Mouse (Mus musculus): ENCODE results near the gene Aldh6a1. TPM values are rescaled to one million over a fixed set of nuclear protein-coding genes. Genes with fewer than 3 reads are reported as not detected.

The Aldh6a1 gene
- polyA plus RNA-seq, 1 experiment from 2014 or later = 48.2 TPM

GRCm38 (mm10) chr12:84392681-84393080, 58.1 kb downstream of the Aldh6a1 start:
- Histone ChIP-seq H3K4me3 (replicated peaks; ENCODE audit: low read length) (no peak overlapping the region), H3K27me3 (ENCODE audit: control insufficient read depth, insufficient read depth, low read length) (no peaks in the 10 kb centered on the region), H3K36me3 (ENCODE audit: control insufficient read depth, insufficient read depth, low read length) (no peaks in the 10 kb centered on the region), H3K9ac (ENCODE audit: low read length) (no peak overlapping the region), H3K27ac (ENCODE audit: low read length) (no peak overlapping the region), H3K4me1 (ENCODE audit: control insufficient read depth, insufficient read depth, low read length) (no peaks in the 10 kb centered on the region), H3K4me2 (ENCODE audit: low read depth, low read length) (no peak overlapping the region), H3K9me3 (replicated peaks; ENCODE audit: control insufficient read depth, low read length) (no peaks in the 10 kb centered on the region)
- no peak for ATAC-seq (ENCODE audit: insufficient read depth, low FRiP score)
- WGBS = 90% methylated on average over 4 of the region's 4 CpGs

- H3K27ac ChIP-seq (ENCODE audit: low read length) = no peak overlapping the region
- no peak for ATAC-seq (ENCODE audit: insufficient read depth, low FRiP score)
- H3K4me2 ChIP-seq (ENCODE audit: low read depth, low read length) = no peak overlapping the region
- no peaks in the 10 kb centered on the region for H3K4me1 ChIP-seq (ENCODE audit: control insufficient read depth, insufficient read depth, low read length)
- no peak overlapping the region for H3K4me3 ChIP-seq (replicated peaks; ENCODE audit: low read length)
- 82% methylated on average over 6 of the region's 6 CpGs for WGBS
- no peaks in the 10 kb centered on the region for H3K27me3 ChIP-seq (ENCODE audit: control insufficient read depth, insufficient read depth, low read length)
- H3K9ac ChIP-seq (ENCODE audit: low read length) = no peak overlapping the region
- no peaks in the 10 kb centered on the region for H3K36me3 ChIP-seq (ENCODE audit: control insufficient read depth, insufficient read depth, low read length)
- no peaks in the 10 kb centered on the region for H3K9me3 ChIP-seq (replicated peaks; ENCODE audit: control insufficient read depth, low read length)
These were observed 60.5 kb downstream of the Aldh6a1 start for GRCm38 (mm10) chr12:84390336-84390735.

- no peaks in the 10 kb centered on the region for H3K9me3 ChIP-seq (replicated peaks; ENCODE audit: control insufficient read depth, low read length)
- no peaks in the 10 kb centered on the region for H3K36me3 ChIP-seq (ENCODE audit: control insufficient read depth, insufficient read depth, low read length)
- no peak overlapping the region for H3K27ac ChIP-seq (ENCODE audit: low read length)
- H3K4me1 ChIP-seq (ENCODE audit: control insufficient read depth, insufficient read depth, low read length) = no peaks in the 10 kb centered on the region
- H3K9ac ChIP-seq (ENCODE audit: low read length) = no peak overlapping the region
- no peaks in the 10 kb centered on the region for H3K27me3 ChIP-seq (ENCODE audit: control insufficient read depth, insufficient read depth, low read length)
- H3K4me2 ChIP-seq (ENCODE audit: low read depth, low read length) = no peak overlapping the region
- no peak overlapping the region for H3K4me3 ChIP-seq (replicated peaks; ENCODE audit: low read length)
- WGBS = 64% methylated on average over 14 of the region's 14 CpGs
- ATAC-seq (ENCODE audit: insufficient read depth, low FRiP score) = no peak
These were observed 61.9 kb downstream of the Aldh6a1 start for GRCm38 (mm10) chr12:84388774-84389400.

- no peak overlapping the region for H3K4me3 ChIP-seq (replicated peaks; ENCODE audit: low read length)
- H3K9ac ChIP-seq (ENCODE audit: low read length) = no peak overlapping the region
- 88% methylated on average over 8 of the region's 8 CpGs for WGBS
- no peaks in the 10 kb centered on the region for H3K9me3 ChIP-seq (replicated peaks; ENCODE audit: control insufficient read depth, low read length)
- no peak for ATAC-seq (ENCODE audit: insufficient read depth, low FRiP score)
- peaks cover 2% of the 10 kb centered on the region; the same call in 1 of the 2 replicates for H3K36me3 ChIP-seq (ENCODE audit: control insufficient read depth, insufficient read depth, low read length)
- no peak overlapping the region for H3K27ac ChIP-seq (ENCODE audit: low read length)
- H3K4me1 ChIP-seq (ENCODE audit: control insufficient read depth, insufficient read depth, low read length) = no peaks in the 10 kb centered on the region
- no peaks in the 10 kb centered on the region for H3K27me3 ChIP-seq (ENCODE audit: control insufficient read depth, insufficient read depth, low read length)
- H3K4me2 ChIP-seq (ENCODE audit: low read depth, low read length) = no peak overlapping the region
These were observed 62.7 kb downstream of the Aldh6a1 start for GRCm38 (mm10) chr12:84388097-84388496.

- Histone ChIP-seq H3K4me1 (ENCODE audit: control insufficient read depth, insufficient read depth, low read length) (no peaks in the 10 kb centered on the region), H3K27me3 (ENCODE audit: control insufficient read depth, insufficient read depth, low read length) (no peaks in the 10 kb centered on the region), H3K36me3 (ENCODE audit: control insufficient read depth, insufficient read depth, low read length) (peaks cover 2% of the 10 kb centered on the region; the same call in 1 of the 2 replicates), H3K9me3 (replicated peaks; ENCODE audit: control insufficient read depth, low read length) (no peaks in the 10 kb centered on the region), H3K4me2 (ENCODE audit: low read depth, low read length) (no peak overlapping the region), H3K9ac (ENCODE audit: low read length) (peak overlapping the region; percentile 11; the same call in 1 of the 2 replicates), H3K4me3 (replicated peaks; ENCODE audit: low read length) (no peak overlapping the region), H3K27ac (ENCODE audit: low read length) (peak overlapping the region; percentile 80)
- WGBS = 86% methylated on average over 4 of the region's 4 CpGs
- ATAC-seq (ENCODE audit: insufficient read depth, low FRiP score) = no peak
These were observed 65.4 kb downstream of the Aldh6a1 start for GRCm38 (mm10) chr12:84385408-84385807.

- peaks cover 2% of the 10 kb centered on the region; the same call in 1 of the 2 replicates for H3K36me3 ChIP-seq (ENCODE audit: control insufficient read depth, insufficient read depth, low read length)
- H3K9ac ChIP-seq (ENCODE audit: low read length) = no peak overlapping the region
- H3K9me3 ChIP-seq (replicated peaks; ENCODE audit: control insufficient read depth, low read length) = no peaks in the 10 kb centered on the region
- 63% methylated on average over 5 of the region's 5 CpGs for WGBS
- no peaks in the 10 kb centered on the region for H3K4me1 ChIP-seq (ENCODE audit: control insufficient read depth, insufficient read depth, low read length)
- H3K27ac ChIP-seq (ENCODE audit: low read length) = peak overlapping the region; percentile 80
- H3K27me3 ChIP-seq (ENCODE audit: control insufficient read depth, insufficient read depth, low read length) = no peaks in the 10 kb centered on the region
- ATAC-seq (ENCODE audit: insufficient read depth, low FRiP score) = peak; percentile 77; the same call in 1 of the 2 replicates
- no peak overlapping the region for H3K4me3 ChIP-seq (replicated peaks; ENCODE audit: low read length)
- no peak overlapping the region for H3K4me2 ChIP-seq (ENCODE audit: low read depth, low read length)
These were observed 66.1 kb downstream of the Aldh6a1 start for GRCm38 (mm10) chr12:84384644-84385081.

- 90% methylated on average over 4 of the region's 4 CpGs for WGBS
These were observed 68.4 kb downstream of the Aldh6a1 start for GRCm38 (mm10) chr12:84382369-84382768.

More at GRCm38 (mm10) chr12:84382369-84382768, 68.4 kb downstream of the Aldh6a1 start:
- H3K9ac ChIP-seq (ENCODE audit: low read length) = no peak overlapping the region
- no peak overlapping the region for H3K27ac ChIP-seq (ENCODE audit: low read length)
- H3K4me3 ChIP-seq (replicated peaks; ENCODE audit: low read length) = no peak overlapping the region
- no peak for ATAC-seq (ENCODE audit: insufficient read depth, low FRiP score)
- no peaks in the 10 kb centered on the region for H3K4me1 ChIP-seq (ENCODE audit: control insufficient read depth, insufficient read depth, low read length)
- H3K27me3 ChIP-seq (ENCODE audit: control insufficient read depth, insufficient read depth, low read length) = no peaks in the 10 kb centered on the region
- H3K9me3 ChIP-seq (replicated peaks; ENCODE audit: control insufficient read depth, low read length) = no peaks in the 10 kb centered on the region
- peaks cover 2% of the 10 kb centered on the region; the same call in 1 of the 2 replicates for H3K36me3 ChIP-seq (ENCODE audit: control insufficient read depth, insufficient read depth, low read length)
- H3K4me2 ChIP-seq (ENCODE audit: low read depth, low read length) = no peak overlapping the region

Other genes starting within 250 kb of the Aldh6a1 start
- 8.7 and 9.4 TPM in 2 replicates for gene Elmsan1, start 232.1 kb downstream of the Aldh6a1 start, polyA plus RNA-seq (2015; fragmentation: Nextera tagmentation; extraction: Ambion mirVana)
- 32.0 and 34.5 TPM in 2 replicates for gene Ptgr2, start 165.8 kb downstream of the Aldh6a1 start, polyA plus RNA-seq (2015; fragmentation: Nextera tagmentation; extraction: Ambion mirVana)
- gene Zfp410, start 134.2 kb downstream of the Aldh6a1 start, polyA plus RNA-seq (2015; fragmentation: Nextera tagmentation; extraction: Ambion mirVana) = 65.4 and 70.2 TPM in 2 replicates
- gene Coq6, start 89.3 kb downstream of the Aldh6a1 start, polyA plus RNA-seq (2015; fragmentation: Nextera tagmentation; extraction: Ambion mirVana) = 43.6 and 47.8 TPM in 2 replicates
- gene Fam161b, start 89.2 kb downstream of the Aldh6a1 start, polyA plus RNA-seq (2015; fragmentation: Nextera tagmentation; extraction: Ambion mirVana) = 2.6 and 3.6 TPM in 2 replicates
- gene Entpd5, start 42.0 kb downstream of the Aldh6a1 start, polyA plus RNA-seq (2015; fragmentation: Nextera tagmentation; extraction: Ambion mirVana) = 26.0 and 27.0 TPM in 2 replicates
- 0.70 and 0.89 TPM in 2 replicates for gene Bbof1, start 41.9 kb downstream of the Aldh6a1 start, polyA plus RNA-seq (2015; fragmentation: Nextera tagmentation; extraction: Ambion mirVana)
- 25.8 and 25.9 TPM in 2 replicates for gene Rnf113a2, start 33.8 kb downstream of the Aldh6a1 start, polyA plus RNA-seq (2015; fragmentation: Nextera tagmentation; extraction: Ambion mirVana)
- gene Lin52, start 418 bp upstream of the Aldh6a1 start, polyA plus RNA-seq (2015; fragmentation: Nextera tagmentation; extraction: Ambion mirVana) = 16.3 and 16.9 TPM in 2 replicates
- not detected in 2 replicates for gene Vsx2, start 118.8 kb upstream of the Aldh6a1 start, polyA plus RNA-seq (2015; fragmentation: Nextera tagmentation; extraction: Ambion mirVana)
- gene Abcd4, start 166.4 kb upstream of the Aldh6a1 start, polyA plus RNA-seq (2015; fragmentation: Nextera tagmentation; extraction: Ambion mirVana) = 12.8 and 13.2 TPM in 2 replicates
- gene Vrtn, start 190.0 kb upstream of the Aldh6a1 start, polyA plus RNA-seq (2015; fragmentation: Nextera tagmentation; extraction: Ambion mirVana) = not detected in 2 replicates
- gene Syndig1l, start 247.8 kb upstream of the Aldh6a1 start, polyA plus RNA-seq (2015; fragmentation: Nextera tagmentation; extraction: Ambion mirVana) = 0.09 and 0.12 TPM in 2 replicates

Data from stomach, embryonic 16.5 days (tissue).